Mouse (Mus musculus): ENCODE measurements at regions not wholly inside any gene's neighbourhood (a gene's known extent, or its start where the extent isn't known, plus 50 kb on each side); places are given as distances from the start of the nearest gene placed in this dataset.

- H3K27me3 ChIP-seq = no peaks in the 10 kb centered on the region
- H3K9ac ChIP-seq (replicated peaks) = no peak overlapping the region
- ATAC-seq (ENCODE audit: low FRiP score, low read depth) = no peak
- H3K4me1 ChIP-seq = no peaks in the 10 kb centered on the region
- H3K9me3 ChIP-seq = no peaks in the 10 kb centered on the region
- H3K4me2 ChIP-seq (replicated peaks) = no peak overlapping the region
- H3K4me3 ChIP-seq = no peak overlapping the region
- no peak overlapping the region for H3K27ac ChIP-seq (replicated peaks)
- 94% methylated on average over 3 of the region's 3 CpGs for WGBS
- H3K36me3 ChIP-seq = no peaks in the 10 kb centered on the region
Measured at GRCm38 (mm10) chr6:78228883-78229282, 141.6 kb upstream of the Reg3b start.

GRCm38 (mm10) chr6:78244404-78244803, 126.1 kb upstream of the Reg3b start:
- peak overlapping the region; percentile 40; the same call in 1 of the 2 replicates for H3K27ac ChIP-seq (replicated peaks)
- no peaks in the 10 kb centered on the region for H3K27me3 ChIP-seq
- H3K9ac ChIP-seq (replicated peaks) = no peak overlapping the region
- H3K9me3 ChIP-seq = no peaks in the 10 kb centered on the region
- WGBS = 19% methylated on average over 1 of the region's 1 CpGs
- no peak overlapping the region for H3K4me2 ChIP-seq (replicated peaks)
- peak; percentile 59; the same call in 1 of the 2 replicates for ATAC-seq (ENCODE audit: low FRiP score, low read depth)
- H3K4me1 ChIP-seq = 0 out of 2 replicates have a peak, but pooled peaks cover 4% of the 10 kb centered on the region
- no peak overlapping the region for H3K4me3 ChIP-seq
- no peaks in the 10 kb centered on the region for H3K36me3 ChIP-seq

GRCm38 (mm10) chr6:78245010-78245409, 125.4 kb upstream of the Reg3b start:
- no peak overlapping the region for H3K27ac ChIP-seq (replicated peaks)
- H3K4me3 ChIP-seq = no peak overlapping the region
- H3K9me3 ChIP-seq = no peaks in the 10 kb centered on the region
- no peak overlapping the region for H3K9ac ChIP-seq (replicated peaks)
- H3K27me3 ChIP-seq = no peaks in the 10 kb centered on the region
- no peaks in the 10 kb centered on the region for H3K36me3 ChIP-seq
- 21% methylated on average over 1 of the region's 1 CpGs for WGBS
- 0 out of 2 replicates have a peak, but pooled peaks cover 4% of the 10 kb centered on the region for H3K4me1 ChIP-seq
- peak; percentile 89 for ATAC-seq (ENCODE audit: low FRiP score, low read depth)
- no peak overlapping the region for H3K4me2 ChIP-seq (replicated peaks)

GRCm38 (mm10) chr6:78250053-78250452, 120.4 kb upstream of the Reg3b start:
- H3K4me2 ChIP-seq (replicated peaks) = no peak overlapping the region
- no peak overlapping the region for H3K27ac ChIP-seq (replicated peaks)
- H3K27me3 ChIP-seq = no peaks in the 10 kb centered on the region
- no peaks in the 10 kb centered on the region for H3K36me3 ChIP-seq
- no peak overlapping the region for H3K4me3 ChIP-seq
- H3K9me3 ChIP-seq = no peaks in the 10 kb centered on the region
- H3K9ac ChIP-seq (replicated peaks) = no peak overlapping the region
- no peak for ATAC-seq (ENCODE audit: low FRiP score, low read depth)
- H3K4me1 ChIP-seq = no peaks in the 10 kb centered on the region
- 75% methylated on average over 1 of the region's 1 CpGs for WGBS

- no peak overlapping the region for H3K9ac ChIP-seq (replicated peaks)
- H3K27me3 ChIP-seq = no peaks in the 10 kb centered on the region
- no peak overlapping the region for H3K27ac ChIP-seq (replicated peaks)
- H3K9me3 ChIP-seq = no peaks in the 10 kb centered on the region
- no peak overlapping the region for H3K4me2 ChIP-seq (replicated peaks)
- no peak for ATAC-seq (ENCODE audit: low FRiP score, low read depth)
- 65% methylated on average over 2 of the region's 2 CpGs for WGBS
- H3K4me1 ChIP-seq = no peaks in the 10 kb centered on the region
- H3K4me3 ChIP-seq = no peak overlapping the region
- H3K36me3 ChIP-seq = no peaks in the 10 kb centered on the region
Measured at GRCm38 (mm10) chr6:78250541-78250940, 119.9 kb upstream of the Reg3b start.

GRCm38 (mm10) chr6:78271879-78272546, 98.4 kb upstream of the Reg3b start:
- 0 out of 2 replicates have a peak, but pooled peaks have one; percentile 52 for ATAC-seq (ENCODE audit: low FRiP score, low read depth)
- Histone ChIP-seq H3K4me1 (no peaks in the 10 kb centered on the region), H3K9me3 (no peaks in the 10 kb centered on the region), H3K4me3 (no peak overlapping the region), H3K9ac (replicated peaks) (no peak overlapping the region), H3K36me3 (no peaks in the 10 kb centered on the region), H3K27ac (replicated peaks) (no peak overlapping the region), H3K27me3 (no peaks in the 10 kb centered on the region), H3K4me2 (replicated peaks) (no peak overlapping the region)
- 62% methylated on average over 3 of the region's 3 CpGs for WGBS

- 65% methylated on average over 6 of the region's 6 CpGs for WGBS
- Histone ChIP-seq H3K9me3 (no peaks in the 10 kb centered on the region), H3K36me3 (no peaks in the 10 kb centered on the region), H3K27ac (replicated peaks) (no peak overlapping the region), H3K4me3 (no peak overlapping the region), H3K4me1 (no peaks in the 10 kb centered on the region), H3K27me3 (no peaks in the 10 kb centered on the region), H3K4me2 (replicated peaks) (no peak overlapping the region), H3K9ac (replicated peaks) (no peak overlapping the region)
- ATAC-seq (ENCODE audit: low FRiP score, low read depth) = peak; percentile 54; the same call in 1 of the 2 replicates
Measured at GRCm38 (mm10) chr6:78277993-78278715, 92.3 kb upstream of the Reg3b start.

GRCm38 (mm10) chr6:78280541-78280940, 89.9 kb upstream of the Reg3b start:
- Histone ChIP-seq H3K4me3 (no peak overlapping the region), H3K4me1 (no peaks in the 10 kb centered on the region), H3K27ac (replicated peaks) (no peak overlapping the region), H3K9ac (replicated peaks) (no peak overlapping the region), H3K9me3 (no peaks in the 10 kb centered on the region), H3K4me2 (replicated peaks) (no peak overlapping the region), H3K36me3 (no peaks in the 10 kb centered on the region), H3K27me3 (no peaks in the 10 kb centered on the region)
- WGBS = 79% methylated on average over 5 of the region's 5 CpGs
- no peak for ATAC-seq (ENCODE audit: low FRiP score, low read depth)

GRCm38 (mm10) chr6:78294647-78295046, 75.8 kb upstream of the Reg3b start:
- no peak overlapping the region for H3K9ac ChIP-seq (replicated peaks)
- no peak overlapping the region for H3K4me3 ChIP-seq
- H3K9me3 ChIP-seq = no peaks in the 10 kb centered on the region
- 0 out of 2 replicates have a peak overlapping the region, but pooled peaks have one; percentile 11 for H3K27ac ChIP-seq (replicated peaks)
- WGBS = 50% methylated on average over 1 of the region's 1 CpGs
- H3K4me1 ChIP-seq = no peaks in the 10 kb centered on the region
- no peaks in the 10 kb centered on the region for H3K36me3 ChIP-seq
- H3K27me3 ChIP-seq = no peaks in the 10 kb centered on the region
- no peak overlapping the region for H3K4me2 ChIP-seq (replicated peaks)
- ATAC-seq (ENCODE audit: low FRiP score, low read depth) = no peak

- H3K36me3 ChIP-seq = no peaks in the 10 kb centered on the region
- no peak overlapping the region for H3K4me3 ChIP-seq
- H3K4me1 ChIP-seq = no peaks in the 10 kb centered on the region
- H3K4me2 ChIP-seq (replicated peaks) = no peak overlapping the region
- H3K27me3 ChIP-seq = no peaks in the 10 kb centered on the region
- no peaks in the 10 kb centered on the region for H3K9me3 ChIP-seq
- no peak overlapping the region for H3K27ac ChIP-seq (replicated peaks)
- no peak for ATAC-seq (ENCODE audit: low FRiP score, low read depth)
- no peak overlapping the region for H3K9ac ChIP-seq (replicated peaks)
- WGBS = 97% methylated on average over 1 of the region's 1 CpGs
Measured at GRCm38 (mm10) chr6:78303187-78303740, 67.2 kb upstream of the Reg3b start.

Measured in midbrain, embryonic 12.5 days (tissue).